Mouse (Mus musculus) heart, embryonic 11.5 days (tissue): ENCODE data around the gene Tubd1. TPM values are rescaled to one million over a fixed set of nuclear protein-coding genes. Genes with fewer than 3 reads are reported as not detected.

Experiments
- ATAC-seq: fragments of 200-750 bp; cut with Nextera tagmentation; replicated peaks from 2 replicates; pipeline ENCODE4 v1.8.0; 2017; ENCODE audit warnings: moderate library complexity; ENCODE audit not compliant: insufficient number of reproducible peaks, low FRiP score, low TSS enrichment
- H3K27ac ChIP-seq: fragments of 300-500 bp; sonication (generic); 2 replicates; pipeline ENCODE4 v1.5.1; 2014; ENCODE audit warnings: mild to moderate bottlenecking, low read depth, low read length
- H3K27me3 ChIP-seq: fragments of 300-500 bp; sonication (generic); 2 replicates; pipeline ENCODE4 v1.6.1; 2014; ENCODE audit warnings: mild to moderate bottlenecking, low read length, mixed read lengths; ENCODE audit not compliant: control insufficient read depth, insufficient read depth
- H3K36me3 ChIP-seq: fragments of 300-500 bp; sonication (generic); 2 replicates; pipeline ENCODE4 v1.6.1; 2014; ENCODE audit warnings: mild to moderate bottlenecking, low read length, moderate library complexity, mixed read lengths; ENCODE audit not compliant: control insufficient read depth, insufficient read depth
- H3K4me1 ChIP-seq: fragments of 300-500 bp; sonication (generic); 2 replicates; pipeline ENCODE4 v1.6.1; 2014; ENCODE audit warnings: low read length; ENCODE audit not compliant: control insufficient read depth, insufficient read depth
- H3K4me2 ChIP-seq: fragments of 300-500 bp; sonication (generic); 2 replicates; pipeline ENCODE4 v1.6.1; 2014; ENCODE audit warnings: mild to moderate bottlenecking, moderate library complexity
- H3K4me3 ChIP-seq: fragments of 300-500 bp; sonication (generic); 2 replicates; pipeline ENCODE4 v1.5.1; 2014; ENCODE audit warnings: low read depth, low read length
- H3K9ac ChIP-seq: fragments of 300-500 bp; sonication (generic); 2 replicates; pipeline ENCODE4 v1.6.1; 2014; ENCODE audit warnings: mild to moderate bottlenecking, low read depth, low read length, moderate library complexity
- H3K9me3 ChIP-seq: fragments of 300-500 bp; sonication (generic); replicated peaks from 2 replicates; pipeline ENCODE4 v1.6.1; 2016; ENCODE audit warnings: low read length; ENCODE audit not compliant: control insufficient read depth
- WGBS: fragments of 180-500 bp; shearing (Covaris S2); extraction: QIAGEN DNeasy Blood & Tissue Kit; methylation state at CpG from one replicate; pipeline ENCODE4 v1.1.7; 2014; ENCODE audit not compliant: insufficient replicate concordance; 5-methylcytosine and 5-hydroxymethylcytosine counted together
- polyA plus RNA-seq: library from polyadenylated mRNA; unstranded; fragments of >200 nt; fragmentation: Nextera tagmentation; extraction: Ambion mirVana; gene quantifications from 2 replicates; pipeline ENCODE4 v1.2.1, GENCODE M21; 2014

Tubd1 gene
- polyA plus RNA-seq, 1 experiment from 2014 or later: 12.2 TPM

- Histone ChIP-seq H3K4me3 (no peak overlapping the region), H3K9ac (no peak overlapping the region), H3K36me3 (no peaks in the 10 kb centered on the region), H3K4me1 (peaks cover 7% of the 10 kb centered on the region; the same call in 1 of the 2 replicates), H3K9me3 (no peaks in the 10 kb centered on the region), H3K27ac (no peak overlapping the region), H3K27me3 (no peaks in the 10 kb centered on the region), H3K4me2 (no peak overlapping the region)
- no peak for ATAC-seq
- WGBS: 83% methylated on average over 7 of the region's 7 CpGs
These were observed 51.6 kb downstream of the Tubd1 start for GRCm38 (mm10) chr11:86596187-86596960.

- no peak overlapping the region for H3K27ac ChIP-seq
- H3K36me3 ChIP-seq: no peaks in the 10 kb centered on the region
- ATAC-seq: no peak
- H3K27me3 ChIP-seq: no peaks in the 10 kb centered on the region
- no peak overlapping the region for H3K4me3 ChIP-seq
- 87% methylated on average over 3 of the region's 3 CpGs for WGBS
- H3K4me1 ChIP-seq: peaks cover 7% of the 10 kb centered on the region; the same call in 1 of the 2 replicates
- H3K4me2 ChIP-seq: no peak overlapping the region
- no peak overlapping the region for H3K9ac ChIP-seq
- no peaks in the 10 kb centered on the region for H3K9me3 ChIP-seq
These were observed 52.2 kb downstream of the Tubd1 start for GRCm38 (mm10) chr11:86596976-86597375.

GRCm38 (mm10) chr11:86598154-86598553, 53.4 kb downstream of the Tubd1 start:
- WGBS: 91% methylated on average over 5 of the region's 5 CpGs
- H3K4me1 ChIP-seq: peaks cover 2% of the 10 kb centered on the region; the same call in 1 of the 2 replicates
- no peak overlapping the region for H3K27ac ChIP-seq
- H3K4me2 ChIP-seq: no peak overlapping the region
- no peak overlapping the region for H3K4me3 ChIP-seq
- H3K9ac ChIP-seq: no peak overlapping the region
- ATAC-seq: no peak
- no peaks in the 10 kb centered on the region for H3K27me3 ChIP-seq
- H3K36me3 ChIP-seq: no peaks in the 10 kb centered on the region
- H3K9me3 ChIP-seq: no peaks in the 10 kb centered on the region

GRCm38 (mm10) chr11:86598572-86598971, 53.8 kb downstream of the Tubd1 start:
- WGBS: 77% methylated on average over 1 of the region's 1 CpGs
- no peaks in the 10 kb centered on the region for H3K27me3 ChIP-seq
- H3K9me3 ChIP-seq: no peaks in the 10 kb centered on the region
- H3K4me2 ChIP-seq: no peak overlapping the region
- H3K36me3 ChIP-seq: no peaks in the 10 kb centered on the region
- no peak overlapping the region for H3K27ac ChIP-seq
- ATAC-seq: no peak
- no peaks in the 10 kb centered on the region for H3K4me1 ChIP-seq
- H3K4me3 ChIP-seq: no peak overlapping the region
- no peak overlapping the region for H3K9ac ChIP-seq

- no peaks in the 10 kb centered on the region for H3K9me3 ChIP-seq
- H3K4me3 ChIP-seq: no peak overlapping the region
- no peak for ATAC-seq
- WGBS: 74% methylated on average over 4 of the region's 4 CpGs
- no peak overlapping the region for H3K4me2 ChIP-seq
- no peak overlapping the region for H3K27ac ChIP-seq
- H3K36me3 ChIP-seq: no peaks in the 10 kb centered on the region
- H3K4me1 ChIP-seq: no peaks in the 10 kb centered on the region
- no peaks in the 10 kb centered on the region for H3K27me3 ChIP-seq
- H3K9ac ChIP-seq: no peak overlapping the region
These were observed 54.8 kb downstream of the Tubd1 start for GRCm38 (mm10) chr11:86599378-86600208.

GRCm38 (mm10) chr11:86600209-86600557, 55.4 kb downstream of the Tubd1 start:
- Histone ChIP-seq H3K9me3 (no peaks in the 10 kb centered on the region), H3K4me3 (no peak overlapping the region), H3K27ac (no peak overlapping the region), H3K4me2 (no peak overlapping the region), H3K27me3 (no peaks in the 10 kb centered on the region), H3K9ac (no peak overlapping the region), H3K4me1 (no peaks in the 10 kb centered on the region), H3K36me3 (no peaks in the 10 kb centered on the region)
- no peak for ATAC-seq
- WGBS: 89% methylated on average over 7 of the region's 7 CpGs

GRCm38 (mm10) chr11:86602116-86602515, 57.3 kb downstream of the Tubd1 start:
- Histone ChIP-seq H3K27ac (no peak overlapping the region), H3K4me3 (no peak overlapping the region), H3K4me1 (no peaks in the 10 kb centered on the region), H3K27me3 (no peaks in the 10 kb centered on the region), H3K9ac (no peak overlapping the region), H3K36me3 (0 out of 2 replicates have a peak, but pooled peaks cover 3% of the 10 kb centered on the region), H3K9me3 (no peaks in the 10 kb centered on the region), H3K4me2 (no peak overlapping the region)
- WGBS: 47% methylated on average over 3 of the region's 3 CpGs
- no peak for ATAC-seq

GRCm38 (mm10) chr11:86603719-86604118, 58.9 kb downstream of the Tubd1 start:
- Histone ChIP-seq H3K4me2 (no peak overlapping the region), H3K36me3 (0 out of 2 replicates have a peak, but pooled peaks cover 3% of the 10 kb centered on the region), H3K27ac (no peak overlapping the region), H3K9me3 (no peaks in the 10 kb centered on the region), H3K27me3 (no peaks in the 10 kb centered on the region), H3K4me3 (no peak overlapping the region), H3K9ac (no peak overlapping the region), H3K4me1 (no peaks in the 10 kb centered on the region)
- WGBS: 97% methylated on average over 1 of the region's 1 CpGs
- ATAC-seq: no peak
